Comparison of ENCODE assay signal across 13 mouse cellular contexts in genomic region chr9:87733236-87733630, GRCm38 (mm10). TPM values are rescaled to one million over a fixed set of nuclear protein-coding genes. Genes with fewer than 3 reads are reported as not detected.
DNase-seq lines count a peak whose midpoint lies in the region; ATAC-seq and TF ChIP-seq lines count a peak whose summit lies in the region.
"Had no signal": no experiment of that assay in that cellular context is flagged by ENCODE, and none has a peak within 500 bp of the region (broad histone marks: within the 10 kb centered on the region; RNA-seq: fewer than 3 reads in every experiment).

No protein-coding gene starts in this region.

- no peak for TF ChIP-seq CTCF in E14TG2a.4 (conservative IDR thresholded peaks at IDR 0.05; ENCODE audit: low read length)

- H3K4me1 ChIP-seq in hindbrain, embryonic 11.5 days (replicated peaks; ENCODE audit: control insufficient read depth, insufficient read depth, low read length) = peaks cover 13% of the 10 kb centered on the region; the same call in 1 of the 2 replicates
- peaks cover 17% of the 10 kb centered on the region for H3K4me1 ChIP-seq in hindbrain, embryonic 12.5 days
- H3K4me1 ChIP-seq in E14TG2a.4 (replicated peaks; ENCODE audit: low read depth, low read length) = peaks cover 43% of the 10 kb centered on the region
- peaks cover 21% of the 10 kb centered on the region for H3K4me1 ChIP-seq in heart, embryonic 15.5 days (replicated peaks)

- WGBS in hindbrain, embryonic 11.5 days = 1% methylated on average over 11 of the region's 11 CpGs
- WGBS in hindbrain, embryonic 12.5 days = 3% methylated on average over 11 of the region's 11 CpGs
- WGBS in heart, embryonic 15.5 days = 13% methylated on average over 11 of the region's 11 CpGs

- H3K27me3 ChIP-seq in hindbrain, embryonic 11.5 days (ENCODE audit: control insufficient read depth, insufficient read depth, low read length) = peaks cover 75% of the 10 kb centered on the region
- H3K27me3 ChIP-seq in hindbrain, embryonic 12.5 days = peaks cover 82% of the 10 kb centered on the region
- H3K27me3 ChIP-seq in E14TG2a.4 (ENCODE audit: insufficient read depth, low read length) = peaks cover 85% of the 10 kb centered on the region
- H3K27me3 ChIP-seq in heart, embryonic 15.5 days = peaks cover 71% of the 10 kb centered on the region
- H3K27me3 ChIP-seq: CH12.LX had no signal

- ATAC-seq in hindbrain, embryonic 11.5 days (ENCODE audit: low FRiP score) = no peak
- no peak for ATAC-seq in hindbrain, embryonic 12.5 days (ENCODE audit: low FRiP score)
- ATAC-seq in heart, embryonic 15.5 days (replicated peaks; ENCODE audit: insufficient number of reproducible peaks, insufficient read depth, low FRiP score, low read depth) = no peak

- H3K4me2 ChIP-seq in hindbrain, embryonic 11.5 days (replicated peaks; ENCODE audit: low read depth, low read length) = no peak overlapping the region
- H3K4me2 ChIP-seq in hindbrain, embryonic 12.5 days (replicated peaks) = no peak overlapping the region; the same call in 1 of the 2 replicates
- H3K4me2 ChIP-seq in heart, embryonic 15.5 days = peak overlapping the region; percentile 49
- H3K4me2 ChIP-seq: liver, embryonic 13.5 days; neural tube, embryonic 13.5 days had no signal

- H3K4me3 ChIP-seq in hindbrain, embryonic 11.5 days (ENCODE audit: low read depth, low read length) = no peak overlapping the region
- no peak overlapping the region for H3K4me3 ChIP-seq in hindbrain, embryonic 12.5 days
- 0 out of 2 replicates have a peak overlapping the region, but pooled peaks have one; percentile 20 for H3K4me3 ChIP-seq in E14TG2a.4 (replicated peaks; ENCODE audit: low read length)
- H3K4me3 ChIP-seq in heart, embryonic 15.5 days = peak overlapping the region; percentile 20; the same call in 1 of the 2 replicates
- H3K4me3 ChIP-seq: liver, embryonic 13.5 days; neural tube, embryonic 13.5 days had no signal

- no peaks in the 10 kb centered on the region for H3K36me3 ChIP-seq in hindbrain, embryonic 11.5 days (ENCODE audit: control insufficient read depth, insufficient read depth, low read length)
- no peaks in the 10 kb centered on the region for H3K36me3 ChIP-seq in hindbrain, embryonic 12.5 days
- H3K36me3 ChIP-seq in E14TG2a.4 (ENCODE audit: insufficient read depth, low read length) = no peaks in the 10 kb centered on the region
- H3K36me3 ChIP-seq in heart, embryonic 15.5 days = no peaks in the 10 kb centered on the region
- H3K36me3 ChIP-seq: liver, embryonic 13.5 days; neural tube, embryonic 13.5 days had no signal

- no peak overlapping the region for H3K27ac ChIP-seq in hindbrain, embryonic 11.5 days (ENCODE audit: low read depth, low read length)
- no peak overlapping the region for H3K27ac ChIP-seq in hindbrain, embryonic 12.5 days
- H3K27ac ChIP-seq in heart, embryonic 15.5 days = peak overlapping the region; percentile 51; the same call in 1 of the 2 replicates
- H3K27ac ChIP-seq: liver, embryonic 13.5 days; neural tube, embryonic 13.5 days had no signal

- H3K9me3 ChIP-seq in hindbrain, embryonic 11.5 days (ENCODE audit: control insufficient read depth, low read length) = no peaks in the 10 kb centered on the region
- no peaks in the 10 kb centered on the region for H3K9me3 ChIP-seq in hindbrain, embryonic 12.5 days (replicated peaks)
- no peaks in the 10 kb centered on the region for H3K9me3 ChIP-seq in E14TG2a.4 (ENCODE audit: low read length)
- H3K9me3 ChIP-seq in heart, embryonic 15.5 days (replicated peaks) = no peaks in the 10 kb centered on the region
- H3K9me3 ChIP-seq: liver, embryonic 13.5 days; neural tube, embryonic 13.5 days had no signal

- no peak overlapping the region for H3K9ac ChIP-seq in hindbrain, embryonic 11.5 days (ENCODE audit: low read depth, low read length)
- H3K9ac ChIP-seq in hindbrain, embryonic 12.5 days = no peak overlapping the region
- H3K9ac ChIP-seq in heart, embryonic 15.5 days = no peak overlapping the region
- H3K9ac ChIP-seq: liver, embryonic 13.5 days; neural tube, embryonic 13.5 days had no signal

- DNase-seq in hindbrain, embryonic 11.5 days (ENCODE audit: low spot score) = peak; percentile 54
- DNase-seq in ZHBTc4 (ENCODE audit: low read depth, low spot score) = peak; percentile 44
- DNase-seq in T-cell, adult 2 months (ENCODE audit: low spot score) = no peak
- no peak for DNase-seq in layer of hippocampus, postnatal 25 days (ENCODE audit: extremely low spot score in 1 of 2, low spot score in 1 of 2)
- DNase-seq in right cerebral cortex, postnatal 4 days = no peak
- DNase-seq: cerebellum, adult 9-11 months; kidney, adult 18-20 months; liver, embryonic 13.5 days had no signal

RNA-seq across cellular contexts. Expression of gene Tbx18, which starts 2.2 kb away (rescaled TPM):
- 2.8 and 3.4 TPM in 2 replicates for polyA plus RNA-seq in hindbrain, embryonic 11.5 days (2014; fragmentation: Nextera tagmentation; extraction: Ambion mirVana)
- 4.1 and 6.2 TPM in 2 replicates for polyA plus RNA-seq in hindbrain, embryonic 12.5 days (2016; fragmentation: Nextera tagmentation; extraction: Ambion mirVana)
- 8.6 and 9.1 TPM in 2 replicates for polyA plus RNA-seq in heart, embryonic 15.5 days (2015; fragmentation: Nextera tagmentation; extraction: Ambion mirVana)
- 1 to 10 TPM; 1.2 to 2.4 TPM for total RNA-seq in layer of hippocampus, postnatal 25 days (2021)
- total RNA-seq: CH12.LX had no signal

Comparison
In these comparisons a context has a peak if more than half of its experiments do, and no peak if none do; other contexts are left out.
1. DNase-seq: peak in hindbrain, embryonic 11.5 days (single experiment) and ZHBTc4 (single experiment); none in T-cell, adult 2 months (single experiment), layer of hippocampus, postnatal 25 days (0 of 2) and right cerebral cortex, postnatal 4 days (single experiment).
2. H3K4me3 ChIP-seq: peak in E14TG2a.4 (single experiment) and heart, embryonic 15.5 days (single experiment); none in hindbrain, embryonic 11.5 days (single experiment) and hindbrain, embryonic 12.5 days (single experiment).